7 mouse cellular contexts compared by ENCODE assay signal in the genomic region with DNA sequence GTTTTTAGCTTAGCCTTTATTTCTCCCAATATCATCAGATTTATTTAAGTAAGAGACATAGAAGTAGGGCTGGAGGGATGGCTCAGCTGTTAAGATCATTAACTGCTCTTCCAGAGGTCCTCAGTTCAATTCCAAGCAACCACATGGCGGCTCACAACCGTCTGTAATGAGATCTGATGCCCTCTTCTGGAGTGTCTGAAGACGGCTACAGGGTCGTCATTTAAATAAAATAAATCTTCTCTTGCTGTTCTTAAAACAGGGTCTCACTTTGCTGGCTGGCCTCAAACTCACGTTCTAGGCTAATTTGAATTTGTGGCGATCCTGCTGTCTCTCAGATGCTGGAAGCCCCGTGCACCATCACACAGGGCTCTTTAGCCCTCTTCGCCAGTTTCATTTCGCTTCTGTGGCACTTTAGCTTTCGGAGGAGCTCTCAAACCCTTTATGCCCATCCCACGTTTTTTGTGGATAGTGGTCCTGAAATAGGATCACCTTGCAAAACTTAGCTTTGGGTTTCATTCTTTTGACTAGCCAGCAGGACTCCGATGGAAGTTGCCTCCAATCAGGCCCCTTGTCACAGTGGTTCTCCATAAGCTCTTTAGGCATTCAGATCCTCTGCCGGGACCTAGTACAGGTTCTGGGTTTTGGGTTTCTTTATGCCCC. TPM values are rescaled to one million over a fixed set of nuclear protein-coding genes. Genes with fewer than 3 reads are reported as not detected.
DNase-seq lines count a peak whose midpoint lies in the region; ATAC-seq lines count a peak whose summit lies in the region.

No protein-coding gene starts in this region.

- WGBS in lung, embryonic 16.5 days = 9% methylated on average over 13 of the region's 13 CpGs
- 13% methylated on average over 13 of the region's 13 CpGs for WGBS in forebrain, embryonic 10.5 days
- WGBS in liver, embryonic 12.5 days (ENCODE audit: insufficient replicate concordance) = 10% methylated on average over 13 of the region's 13 CpGs
- WGBS in stomach, embryonic 15.5 days = 7% methylated on average over 13 of the region's 13 CpGs

- H3K9me3 ChIP-seq in lung, embryonic 16.5 days (ENCODE audit: control insufficient read depth, low read length) = no peaks in the 10 kb centered on the region
- H3K9me3 ChIP-seq in forebrain, embryonic 10.5 days = no peaks in the 10 kb centered on the region
- no peaks in the 10 kb centered on the region for H3K9me3 ChIP-seq in liver, embryonic 12.5 days (replicated peaks)
- no peaks in the 10 kb centered on the region for H3K9me3 ChIP-seq in stomach, embryonic 15.5 days

- ATAC-seq in lung, embryonic 16.5 days (ENCODE audit: low read depth) = no peak
- ATAC-seq in liver, embryonic 12.5 days = no peak
- no peak for ATAC-seq in stomach, embryonic 15.5 days (ENCODE audit: insufficient read depth, low FRiP score, low read depth)

- peak overlapping the region; percentile 86 for H3K9ac ChIP-seq in lung, embryonic 16.5 days (ENCODE audit: low read length)
- H3K9ac ChIP-seq in liver, embryonic 12.5 days = peak overlapping the region; percentile 72
- peak overlapping the region; percentile 19; the same call in 1 of the 2 replicates for H3K9ac ChIP-seq in stomach, embryonic 15.5 days

- peak overlapping the region; percentile 93 for H3K4me2 ChIP-seq in lung, embryonic 16.5 days (ENCODE audit: low read depth, low read length)
- H3K4me2 ChIP-seq in liver, embryonic 12.5 days = peak overlapping the region; percentile 97
- H3K4me2 ChIP-seq in stomach, embryonic 15.5 days = peak overlapping the region; percentile 81

- no peaks in the 10 kb centered on the region for H3K27me3 ChIP-seq in lung, embryonic 16.5 days (ENCODE audit: control insufficient read depth, insufficient read depth, low read depth, low read length)
- H3K27me3 ChIP-seq in forebrain, embryonic 10.5 days (ENCODE audit: poor library complexity, severe bottlenecking) = peaks cover 20% of the 10 kb centered on the region
- H3K27me3 ChIP-seq in liver, embryonic 12.5 days (replicated peaks) = peaks cover 5% of the 10 kb centered on the region; the same call in 1 of the 2 replicates
- no peaks in the 10 kb centered on the region for H3K27me3 ChIP-seq in stomach, embryonic 15.5 days (replicated peaks)

- DNase-seq in lung, postnatal 10 days = no peak
- DNase-seq in T-cell, adult 2 months (ENCODE audit: low spot score) = peak; percentile 32
- no peak for DNase-seq in forebrain, embryonic 10.5 days (ENCODE audit: extremely low spot score, low spot score)
- no peak for DNase-seq in cerebellum, adult 9-11 months

- H3K27ac ChIP-seq in lung, embryonic 16.5 days (ENCODE audit: low read length) = peak overlapping the region; percentile 66
- H3K27ac ChIP-seq in forebrain, embryonic 10.5 days = peak overlapping the region; percentile 88
- peak overlapping the region; percentile 45; the same call in 1 of the 2 replicates for H3K27ac ChIP-seq in liver, embryonic 12.5 days
- 0 out of 2 replicates have a peak overlapping the region, but pooled peaks have one; percentile 13 for H3K27ac ChIP-seq in stomach, embryonic 15.5 days

- peak overlapping the region; percentile 80 for H3K4me3 ChIP-seq in lung, embryonic 16.5 days (ENCODE audit: low read length)
- H3K4me3 ChIP-seq in forebrain, embryonic 10.5 days = peak overlapping the region; percentile 54
- peak overlapping the region; percentile 66 for H3K4me3 ChIP-seq in liver, embryonic 12.5 days
- peak overlapping the region; percentile 78 for H3K4me3 ChIP-seq in stomach, embryonic 15.5 days (replicated peaks)

- peaks cover 5% of the 10 kb centered on the region for H3K4me1 ChIP-seq in lung, embryonic 16.5 days (replicated peaks; ENCODE audit: control insufficient read depth, insufficient read depth, low read length)
- H3K4me1 ChIP-seq in forebrain, embryonic 10.5 days = peaks cover 26% of the 10 kb centered on the region
- peaks cover 24% of the 10 kb centered on the region for H3K4me1 ChIP-seq in liver, embryonic 12.5 days
- peaks cover 5% of the 10 kb centered on the region; the same call in 1 of the 2 replicates for H3K4me1 ChIP-seq in stomach, embryonic 15.5 days

- H3K36me3 ChIP-seq in lung, embryonic 16.5 days (ENCODE audit: control insufficient read depth, insufficient read depth, low read length) = no peaks in the 10 kb centered on the region
- peaks cover 4% of the 10 kb centered on the region; the same call in 1 of the 2 replicates for H3K36me3 ChIP-seq in forebrain, embryonic 10.5 days (replicated peaks)
- H3K36me3 ChIP-seq in liver, embryonic 12.5 days = no peaks in the 10 kb centered on the region
- H3K36me3 ChIP-seq in stomach, embryonic 15.5 days = no peaks in the 10 kb centered on the region

RNA-seq across cellular contexts. Expression of a gene that starts 0.5 kb away (rescaled TPM):
- polyA plus RNA-seq in lung, embryonic 16.5 days (2015; fragmentation: Nextera tagmentation; extraction: Ambion mirVana) = 46.6 and 51.2 TPM in 2 replicates
- 39.2 and 43.2 TPM in 2 replicates for polyA plus RNA-seq in forebrain, embryonic 10.5 days (2016; fragmentation: Nextera tagmentation; extraction: Ambion mirVana)
- 15.6 and 18.1 TPM in 2 replicates for polyA plus RNA-seq in liver, embryonic 12.5 days (2016; fragmentation: Nextera tagmentation; extraction: Ambion mirVana)
- 41.9 and 44.0 TPM in 2 replicates for polyA plus RNA-seq in stomach, embryonic 15.5 days (2015; fragmentation: Nextera tagmentation; extraction: Ambion mirVana)

RNA-seq across cellular contexts. Expression of a gene that starts 41.0 kb away (rescaled TPM):
- 17.0 and 19.2 TPM in 2 replicates for polyA plus RNA-seq in lung, embryonic 16.5 days (2015; fragmentation: Nextera tagmentation; extraction: Ambion mirVana)
- polyA plus RNA-seq in forebrain, embryonic 10.5 days (2016; fragmentation: Nextera tagmentation; extraction: Ambion mirVana) = 183 and 190 TPM in 2 replicates
- polyA plus RNA-seq in liver, embryonic 12.5 days (2016; fragmentation: Nextera tagmentation; extraction: Ambion mirVana) = 1.1 and 1.3 TPM in 2 replicates
- polyA plus RNA-seq in stomach, embryonic 15.5 days (2015; fragmentation: Nextera tagmentation; extraction: Ambion mirVana) = 2.5 and 3.3 TPM in 2 replicates

RNA-seq across cellular contexts. Expression of a gene that starts 53.0 kb away (rescaled TPM):
- 1.6 and 1.7 TPM in 2 replicates for polyA plus RNA-seq in lung, embryonic 16.5 days (2015; fragmentation: Nextera tagmentation; extraction: Ambion mirVana)
- polyA plus RNA-seq in forebrain, embryonic 10.5 days (2016; fragmentation: Nextera tagmentation; extraction: Ambion mirVana) = 0.49 and 0.67 TPM in 2 replicates
- 0.46 and 0.66 TPM in 2 replicates for polyA plus RNA-seq in liver, embryonic 12.5 days (2016; fragmentation: Nextera tagmentation; extraction: Ambion mirVana)
- 1.7 and 2.5 TPM in 2 replicates for polyA plus RNA-seq in stomach, embryonic 15.5 days (2015; fragmentation: Nextera tagmentation; extraction: Ambion mirVana)

Comparison
In these comparisons a context has a peak if more than half of its experiments do, and no peak if none do; other contexts are left out.
1. H3K27ac ChIP-seq: peak in every context shown above with its lines; median percentile 88 in forebrain, embryonic 10.5 days; 66 in lung, embryonic 16.5 days; 45 in liver, embryonic 12.5 days; 13 in stomach, embryonic 15.5 days.
2. H3K9ac ChIP-seq: peak in every context shown above with its lines; median percentile 86 in lung, embryonic 16.5 days; 72 in liver, embryonic 12.5 days; 19 in stomach, embryonic 15.5 days.